Mouse (Mus musculus) liver, embryonic 12.5 days (tissue): ENCODE measurements around the gene Cyb561a3. TPM values are rescaled to one million over a fixed set of nuclear protein-coding genes. Genes with fewer than 3 reads are reported as not detected.
"Not testable (repeated sequence)": the region's sequence is repeated elsewhere in the genome, so short reads cannot be mapped to it uniquely, and the experiment has no call there.

Experiments
- ATAC-seq: fragments of 200-750 bp; cut with Nextera tagmentation; 2 replicates; pipeline ENCODE4 v1.8.0; 2017; ENCODE audit warnings: moderate number of reproducible peaks, mild to moderate bottlenecking, moderate library complexity
- H3K27ac ChIP-seq: fragments of 300-500 bp; sonication (generic); 2 replicates; pipeline ENCODE4 v1.5.1; 2016; ENCODE audit warnings: mild to moderate bottlenecking
- H3K27me3 ChIP-seq: fragments of 300-500 bp; sonication (generic); replicated peaks from 2 replicates; pipeline ENCODE4 v1.6.1; 2016; ENCODE audit warnings: mild to moderate bottlenecking, moderate library complexity
- H3K36me3 ChIP-seq: fragments of 300-500 bp; sonication (generic); 2 replicates; pipeline ENCODE4 v1.6.1; 2016; ENCODE audit warnings: mild to moderate bottlenecking, moderate library complexity
- H3K4me1 ChIP-seq: fragments of 300-500 bp; sonication (generic); 2 replicates; pipeline ENCODE4 v1.6.1; 2016
- H3K4me2 ChIP-seq: fragments of 300-500 bp; sonication (generic); 2 replicates; pipeline ENCODE4 v1.6.1; 2016; ENCODE audit warnings: mild to moderate bottlenecking, moderate library complexity
- H3K4me3 ChIP-seq: fragments of 300-500 bp; sonication (generic); 2 replicates; pipeline ENCODE4 v1.5.1; 2016; ENCODE audit warnings: mild to moderate bottlenecking, moderate library complexity
- H3K9ac ChIP-seq: fragments of 300-500 bp; sonication (generic); 2 replicates; pipeline ENCODE4 v1.6.1; 2016; ENCODE audit warnings: mild to moderate bottlenecking, moderate library complexity
- H3K9me3 ChIP-seq: fragments of 300-500 bp; sonication (generic); replicated peaks from 2 replicates; pipeline ENCODE4 v1.6.1; 2016; ENCODE audit warnings: mild to moderate bottlenecking, moderate library complexity
- WGBS: fragments of 180-500 bp; shearing (Covaris S2); methylation state at CpG from one replicate; pipeline ENCODE4 v1.1.7; 2016; ENCODE audit not compliant: insufficient replicate concordance; 5-methylcytosine and 5-hydroxymethylcytosine counted together
- polyA plus RNA-seq: library from polyadenylated mRNA; unstranded; fragments of >200 nt; fragmentation: Nextera tagmentation; extraction: Ambion mirVana; gene quantifications from 2 replicates; pipeline ENCODE4 v1.2.1, GENCODE M21; 2016

Cyb561a3 gene
- 12.8 TPM in 2 replicates for polyA plus RNA-seq

DNA sequence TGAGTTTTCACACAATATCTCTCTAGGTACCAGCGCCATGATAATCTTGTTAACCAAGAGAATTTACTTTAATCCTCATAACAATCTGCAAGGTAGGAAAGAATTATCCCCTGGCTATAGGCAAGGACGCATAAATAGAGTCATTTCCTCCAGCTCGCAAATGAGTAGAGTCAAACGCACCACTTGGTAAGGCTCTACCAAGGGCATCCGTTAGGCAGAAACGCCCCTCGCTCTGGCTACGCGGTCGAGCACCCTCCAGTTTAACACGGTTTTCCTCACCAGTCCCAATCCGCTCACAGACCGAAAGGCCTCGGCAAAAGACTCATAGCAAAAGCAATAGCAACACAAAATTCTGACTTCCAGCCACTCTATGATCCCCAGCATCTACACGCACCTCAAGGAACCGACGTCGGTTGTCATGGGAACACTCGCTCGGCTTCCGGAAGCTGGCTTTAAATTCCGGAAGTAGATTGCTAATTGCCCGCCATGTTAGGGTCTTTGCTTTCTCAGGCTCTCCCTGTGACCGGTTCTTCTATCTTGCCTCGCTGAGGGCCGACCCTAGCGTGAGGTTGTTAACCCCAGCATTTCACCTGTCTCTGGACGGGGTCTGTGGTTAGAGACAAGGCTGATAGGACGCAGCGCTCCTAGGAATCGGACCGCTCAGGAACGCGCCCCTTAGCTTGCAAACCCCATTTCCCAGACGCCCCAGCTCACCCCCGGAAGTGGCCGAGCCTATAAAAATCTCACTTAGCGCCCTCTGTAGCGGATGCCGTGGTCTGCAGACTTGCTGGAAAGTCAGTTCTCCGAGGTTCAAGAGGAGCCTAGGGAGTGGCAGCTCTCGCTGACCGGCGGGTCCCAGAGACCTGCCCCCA is at the start of gene Cyb561a3, which contains the start of gene Tmem138:
TSS of gene Cyb561a3 (plus strand) at position 483 of the 872 bp plus-strand sequence.
TSS of gene Tmem138 (minus strand) at position 673 of the 872 bp plus-strand sequence.
- H3K4me1 ChIP-seq = peaks cover 31% of the 10 kb centered on the region
- H3K36me3 ChIP-seq = peaks cover 39% of the 10 kb centered on the region
- H3K9ac ChIP-seq = peak within 1 kb of the TSS; percentile 76
- ATAC-seq = peak; percentile 94
- peak within 1 kb of the TSS; percentile 69 for H3K4me3 ChIP-seq
- no peaks in the 10 kb centered on the region for H3K27me3 ChIP-seq
- peak within 1 kb of the TSS; percentile 78 for H3K4me2 ChIP-seq
- peak within 1 kb of the TSS; percentile 85 for H3K27ac ChIP-seq
- 1% methylated on average over 44 of the region's 44 CpGs for WGBS
- no peaks in the 10 kb centered on the region for H3K9me3 ChIP-seq

DNA sequence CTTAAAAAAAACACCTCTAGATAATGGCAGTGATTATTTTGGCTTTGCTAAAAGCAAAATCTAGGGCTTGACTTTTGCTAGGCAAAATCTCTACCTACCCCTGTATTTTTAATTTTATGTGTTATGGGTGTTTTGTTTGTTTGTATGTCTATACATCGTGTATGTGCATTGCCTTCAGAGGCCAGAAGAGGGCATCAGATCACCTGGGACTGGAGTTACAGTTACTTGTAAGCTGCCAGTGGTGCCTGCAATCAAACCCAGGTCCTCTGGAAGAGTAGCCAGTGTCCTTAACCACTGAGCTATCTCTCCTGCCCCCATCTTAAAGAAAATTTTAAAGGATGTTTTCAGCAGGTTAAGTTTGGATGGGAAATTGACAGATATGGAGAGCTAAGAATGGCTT is 46.9 kb upstream of the Cyb561a3 start:
- Histone ChIP-seq H3K36me3 (peaks cover 80% of the 10 kb centered on the region), H3K27me3 (no peaks in the 10 kb centered on the region), H3K4me3 (no peak overlapping the region), H3K4me1 (peaks cover 22% of the 10 kb centered on the region), H3K27ac (no peak overlapping the region), H3K9ac (no peak overlapping the region), H3K4me2 (no peak overlapping the region), H3K9me3 (no peaks in the 10 kb centered on the region)
- no peak for ATAC-seq
- 88% methylated on average over 1 of the region's 1 CpGs for WGBS

DNA sequence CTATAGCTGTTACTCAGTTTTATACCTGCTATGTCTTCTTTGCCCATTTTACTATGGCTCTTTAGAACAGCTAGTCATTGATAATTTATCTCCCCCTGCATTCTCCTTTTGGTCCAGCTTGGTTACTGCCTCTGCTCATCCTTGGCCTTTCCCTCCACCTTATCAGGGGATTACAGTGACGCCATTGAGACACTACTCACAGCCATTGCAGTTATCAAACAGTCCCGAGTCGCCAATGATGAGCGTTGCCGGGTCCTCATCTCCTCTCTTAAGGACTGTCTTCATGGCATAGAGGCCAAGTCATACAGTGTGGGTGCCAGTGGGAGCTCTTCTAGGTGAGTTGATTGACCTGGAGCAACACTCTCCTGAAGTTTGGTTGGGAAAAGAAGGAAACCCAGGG is 37.5 kb upstream of the Cyb561a3 start:
- no peaks in the 10 kb centered on the region for H3K9me3 ChIP-seq
- H3K36me3 ChIP-seq = peaks cover 95% of the 10 kb centered on the region
- H3K4me1 ChIP-seq = peaks cover 9% of the 10 kb centered on the region
- H3K4me3 ChIP-seq = no peak overlapping the region
- peak; percentile 91 for ATAC-seq
- peak overlapping the region; percentile 32; the same call in 1 of the 2 replicates for H3K4me2 ChIP-seq
- WGBS = 29% methylated on average over 5 of the region's 5 CpGs
- no peak overlapping the region for H3K9ac ChIP-seq
- H3K27ac ChIP-seq = peak overlapping the region; percentile 53
- H3K27me3 ChIP-seq = no peaks in the 10 kb centered on the region

DNA sequence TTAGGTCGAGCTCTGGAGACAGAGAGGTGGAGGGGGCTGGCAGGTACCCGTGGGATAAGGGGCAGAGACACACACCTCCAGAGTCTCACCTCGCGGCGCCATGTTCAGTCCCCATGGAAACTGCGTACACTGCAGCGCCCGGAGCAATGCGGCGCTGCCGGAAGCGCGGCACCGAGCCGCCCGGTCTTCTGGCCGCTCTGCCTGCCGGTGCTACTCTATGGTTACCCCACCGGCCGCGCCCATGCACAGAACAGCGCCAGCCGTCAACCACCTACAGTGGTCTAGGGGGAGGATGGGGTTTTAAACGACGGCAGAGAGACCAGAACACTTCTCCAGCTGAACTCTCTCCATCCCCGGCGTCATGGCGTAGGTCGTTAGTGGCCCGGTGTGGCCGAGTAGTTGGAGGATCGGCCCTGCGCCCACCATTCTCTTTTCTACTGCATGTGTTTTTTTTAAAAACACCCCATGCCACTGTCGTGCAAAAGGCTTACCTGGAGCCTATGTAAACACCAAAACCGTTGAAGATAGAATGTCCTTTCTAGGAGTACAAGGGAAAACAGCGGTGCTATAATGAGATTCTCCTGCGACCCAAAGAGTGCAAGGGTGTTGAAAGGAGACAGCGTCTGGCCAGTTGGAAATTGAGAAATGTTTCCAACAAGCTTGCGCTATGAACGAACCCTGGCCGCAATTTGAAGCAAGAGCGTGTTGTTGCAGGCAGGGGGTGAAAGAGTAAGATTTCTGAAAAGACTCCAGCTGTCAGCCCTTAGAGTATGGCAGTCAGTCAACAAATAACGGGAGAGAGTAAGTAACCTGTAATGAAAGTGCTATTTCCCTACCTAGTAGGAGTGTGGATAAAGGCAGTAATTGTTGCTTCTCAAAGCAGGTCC is 21.1 kb upstream of the Cyb561a3 start, which contains the start of gene Tmem216:
TSS of gene Tmem216 (minus strand) at position 615 of the 887 bp plus-strand sequence.
- H3K4me1 ChIP-seq = peaks cover 25% of the 10 kb centered on the region
- peaks cover 18% of the 10 kb centered on the region for H3K36me3 ChIP-seq
- H3K27ac ChIP-seq = peak within 1 kb of the TSS; percentile 81
- no peaks in the 10 kb centered on the region for H3K9me3 ChIP-seq
- peak within 1 kb of the TSS; percentile 77 for H3K4me3 ChIP-seq
- H3K4me2 ChIP-seq = peak within 1 kb of the TSS; percentile 92
- H3K9ac ChIP-seq = peak within 1 kb of the TSS; percentile 79
- peak; percentile 99 for ATAC-seq
- WGBS = 3% methylated on average over 43 of the region's 43 CpGs
- H3K27me3 ChIP-seq = no peaks in the 10 kb centered on the region

DNA sequence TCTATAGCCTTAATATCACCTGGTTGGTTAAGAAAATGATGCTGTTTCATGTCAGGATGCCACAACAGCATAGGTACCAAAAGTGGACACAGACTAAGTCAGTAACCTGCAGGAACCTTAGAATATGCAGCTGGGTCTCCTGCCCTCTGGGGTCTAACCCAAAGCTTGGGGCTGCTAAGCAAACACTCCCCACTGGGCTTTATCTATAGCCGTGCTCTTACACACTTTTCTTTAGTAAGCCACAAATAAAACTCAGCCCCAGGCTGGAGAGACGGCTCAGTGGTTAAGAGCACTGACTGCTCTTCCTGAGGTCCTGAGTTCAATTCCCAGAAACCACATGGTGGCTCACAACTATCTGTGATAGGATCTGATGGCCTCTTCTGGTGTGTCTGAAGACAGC is 20.0 kb upstream of the Cyb561a3 start:
- Histone ChIP-seq H3K27ac (peak overlapping the region; percentile 81; the same call in 1 of the 2 replicates), H3K9me3 (no peaks in the 10 kb centered on the region), H3K9ac (no peak overlapping the region), H3K27me3 (no peaks in the 10 kb centered on the region), H3K36me3 (peaks cover 7% of the 10 kb centered on the region), H3K4me3 (no peak overlapping the region), H3K4me1 (peaks cover 32% of the 10 kb centered on the region), H3K4me2 (no peak overlapping the region)
- ATAC-seq = no peak
- 53% methylated on average over 2 of the region's 2 CpGs for WGBS

DNA sequence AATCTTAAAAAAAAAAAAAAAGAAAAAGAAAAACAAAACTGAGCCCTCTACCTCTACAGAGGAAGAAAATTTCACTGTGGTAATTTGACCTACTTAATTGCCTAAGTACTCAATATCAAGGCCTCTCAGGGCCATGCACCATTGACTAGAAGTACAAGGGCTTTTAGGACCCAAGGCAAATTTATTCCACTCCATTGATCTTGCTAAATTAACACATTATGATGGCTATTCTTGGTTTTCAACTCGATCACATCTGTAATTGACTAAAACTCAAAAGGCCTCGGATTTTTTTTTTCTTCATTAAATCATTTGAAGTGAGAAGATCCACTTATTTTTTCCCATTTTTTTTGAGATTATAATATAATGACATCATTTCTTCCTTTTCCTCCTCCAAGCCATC is 19.5 kb upstream of the Cyb561a3 start:
- 71% methylated on average over 2 of the region's 2 CpGs for WGBS
- Histone ChIP-seq H3K9ac (no peak overlapping the region), H3K4me3 (no peak overlapping the region), H3K9me3 (no peaks in the 10 kb centered on the region), H3K27me3 (no peaks in the 10 kb centered on the region), H3K27ac (no peak overlapping the region), H3K4me2 (no peak overlapping the region), H3K36me3 (peaks cover 3% of the 10 kb centered on the region), H3K4me1 (peaks cover 36% of the 10 kb centered on the region)
- ATAC-seq = no peak

DNA sequence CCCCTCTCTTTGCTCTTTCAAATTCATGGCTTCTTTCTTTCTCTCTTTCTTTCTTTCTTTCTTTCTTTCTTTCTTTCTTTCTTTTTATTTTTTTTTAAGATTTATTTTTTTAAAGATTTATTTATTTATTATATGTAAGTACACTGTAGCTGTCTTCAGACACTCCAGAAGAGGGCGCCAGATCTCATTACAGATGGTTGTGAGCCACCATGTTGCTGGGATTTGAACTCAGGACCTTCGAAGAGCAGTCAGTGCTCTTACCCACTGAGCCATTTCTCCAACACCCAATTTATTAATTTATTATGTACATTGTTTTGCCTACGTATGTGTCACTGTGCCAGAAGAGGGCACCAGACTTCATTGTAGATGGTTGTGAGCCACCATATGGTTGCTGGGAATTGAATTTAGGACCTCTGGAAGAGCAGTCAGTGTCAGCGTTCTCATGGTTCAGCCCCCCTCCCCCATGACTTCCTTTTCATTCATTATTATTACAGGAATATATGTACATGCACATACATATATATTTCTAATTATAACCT is 19.1 kb upstream of the Cyb561a3 start:
- not testable (repeated sequence) for H3K4me3 ChIP-seq, H3K9ac ChIP-seq, H3K4me2 ChIP-seq, H3K27ac ChIP-seq, H3K27me3 ChIP-seq, ATAC-seq, H3K36me3 ChIP-seq, H3K9me3 ChIP-seq
- peaks cover 36% of the 10 kb centered on the region for H3K4me1 ChIP-seq
- 73% methylated on average over 4 of the region's 4 CpGs for WGBS

DNA sequence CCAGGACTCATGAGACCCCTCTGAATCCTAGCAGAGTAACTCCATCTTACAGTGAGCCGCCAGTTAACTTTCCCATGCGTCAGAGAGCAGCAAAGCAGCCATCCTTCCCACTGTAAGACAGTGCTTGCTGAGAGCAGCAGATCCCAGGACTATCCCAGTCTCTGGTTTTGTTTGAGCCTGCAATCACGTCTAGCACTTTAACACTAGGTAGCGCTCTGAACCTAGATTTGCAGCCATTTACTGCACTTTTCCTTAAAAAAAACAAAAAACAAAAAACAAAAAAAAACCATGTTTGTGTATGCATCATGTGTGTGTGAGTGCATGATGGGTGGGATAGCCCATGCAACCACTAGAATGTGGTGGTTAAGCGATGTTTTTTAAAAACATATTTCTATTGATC is 16.9 kb upstream of the Cyb561a3 start:
- H3K9me3 ChIP-seq = no peaks in the 10 kb centered on the region
- no peak overlapping the region for H3K4me3 ChIP-seq
- no peak overlapping the region for H3K9ac ChIP-seq
- no peak overlapping the region for H3K4me2 ChIP-seq
- H3K27me3 ChIP-seq = no peaks in the 10 kb centered on the region
- H3K27ac ChIP-seq = no peak overlapping the region
- WGBS = 37% methylated on average over 5 of the region's 5 CpGs
- no peak for ATAC-seq
- H3K4me1 ChIP-seq = peaks cover 26% of the 10 kb centered on the region
- no peaks in the 10 kb centered on the region for H3K36me3 ChIP-seq

DNA sequence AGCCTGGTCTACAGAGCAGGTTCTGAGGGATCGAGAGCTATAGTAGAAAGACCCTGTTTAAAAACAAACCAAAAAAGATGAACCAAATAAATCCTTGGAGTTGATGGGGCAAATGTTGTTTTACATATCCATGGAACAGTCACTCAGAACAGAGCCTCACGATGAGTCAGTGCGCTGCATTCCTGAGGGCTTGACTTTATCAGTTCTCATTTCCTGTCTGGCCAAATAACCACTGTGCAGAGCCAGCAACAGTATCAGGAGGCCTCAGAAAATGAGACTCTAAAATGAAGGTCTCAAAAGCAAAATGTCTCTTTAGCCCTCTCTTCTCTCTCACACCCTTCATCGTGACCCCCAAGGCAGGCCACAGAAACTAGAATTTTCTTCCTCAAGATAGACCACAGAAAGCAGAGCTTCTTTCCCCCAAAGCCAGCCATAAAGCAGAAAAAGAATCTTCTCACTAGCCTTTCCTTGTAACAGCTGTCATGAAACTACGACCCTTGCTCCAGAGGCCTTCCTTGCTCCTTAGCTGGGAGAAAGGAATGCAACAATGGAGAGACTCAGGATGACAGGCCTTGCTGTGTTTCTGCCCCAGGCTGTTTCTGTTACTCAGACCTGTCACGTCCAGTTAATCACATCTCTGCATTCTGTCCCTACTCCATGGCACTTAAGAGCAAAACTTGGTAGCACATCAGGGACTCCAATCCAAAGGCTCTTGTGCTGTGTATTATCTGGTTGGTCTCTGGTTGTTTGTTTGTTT is 15.2 kb upstream of the Cyb561a3 start:
- Histone ChIP-seq H3K9me3 (no peaks in the 10 kb centered on the region), H3K4me1 (peaks cover 18% of the 10 kb centered on the region), H3K27me3 (no peaks in the 10 kb centered on the region), H3K27ac (peak overlapping the region; percentile 54), H3K4me3 (no peak overlapping the region), H3K36me3 (no peaks in the 10 kb centered on the region), H3K4me2 (no peak overlapping the region), H3K9ac (no peak overlapping the region)
- WGBS = 43% methylated on average over 6 of the region's 6 CpGs
- no peak; the same call in 1 of the 2 replicates for ATAC-seq

DNA sequence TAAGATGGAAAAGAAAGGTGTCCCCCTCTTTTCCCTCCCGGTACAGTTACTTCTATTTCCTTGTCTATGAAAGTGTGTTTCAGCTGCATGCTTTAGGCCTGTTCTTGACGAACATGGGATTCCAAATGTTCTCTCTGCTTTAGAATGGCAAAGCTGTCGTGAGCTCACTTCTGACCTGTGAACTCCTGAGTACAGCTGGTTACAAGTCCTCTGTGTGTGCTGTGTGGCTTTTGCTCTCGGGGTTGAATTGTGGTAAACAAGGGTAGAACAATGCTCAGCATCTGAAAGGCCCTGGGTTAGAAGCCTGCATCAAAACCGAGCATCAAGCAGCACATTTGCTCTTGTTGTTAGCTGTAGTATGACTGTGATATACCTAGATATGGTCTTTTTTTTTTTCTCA is 14.6 kb upstream of the Cyb561a3 start:
- Histone ChIP-seq H3K4me1 (peaks cover 15% of the 10 kb centered on the region), H3K4me2 (no peak overlapping the region), H3K9me3 (no peaks in the 10 kb centered on the region), H3K27ac (peak overlapping the region; percentile 31), H3K4me3 (no peak overlapping the region), H3K27me3 (no peaks in the 10 kb centered on the region), H3K9ac (no peak overlapping the region), H3K36me3 (no peaks in the 10 kb centered on the region)
- WGBS = 61% methylated on average over 5 of the region's 5 CpGs
- ATAC-seq = no peak

DNA sequence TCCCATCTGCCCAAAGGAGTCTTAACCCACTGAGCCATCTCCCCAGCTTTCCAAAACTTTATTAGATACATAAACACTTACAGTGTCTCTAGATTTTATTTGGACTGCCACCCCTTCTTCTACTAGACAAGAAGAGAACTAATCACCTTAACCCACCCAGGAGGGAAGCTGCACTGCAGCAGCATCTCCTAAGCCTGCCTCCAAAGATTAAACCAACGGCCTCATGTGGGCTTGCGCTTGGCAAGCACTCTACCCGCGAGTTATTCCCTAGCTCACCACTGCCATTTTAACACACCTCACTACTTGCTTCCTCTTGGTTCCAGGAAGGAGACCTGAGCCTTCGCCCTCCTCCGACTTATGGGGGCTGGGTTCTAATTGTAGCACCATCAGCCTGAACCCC is 12.7 kb upstream of the Cyb561a3 start:
- no peak for ATAC-seq
- WGBS = 63% methylated on average over 6 of the region's 6 CpGs
- Histone ChIP-seq H3K27ac (no peak overlapping the region), H3K4me1 (peaks cover 15% of the 10 kb centered on the region), H3K4me3 (no peak overlapping the region), H3K4me2 (no peak overlapping the region), H3K27me3 (no peaks in the 10 kb centered on the region), H3K9ac (no peak overlapping the region), H3K9me3 (no peaks in the 10 kb centered on the region), H3K36me3 (peaks cover 1% of the 10 kb centered on the region; the same call in 1 of the 2 replicates)
